Mouse (Mus musculus) erythroblast, embryonic 14.5 days (primary cell): ENCODE measurements at regions not wholly inside any gene's neighbourhood (a gene's known extent, or its start where the extent isn't known, plus 50 kb on each side); places are given as distances from the start of the nearest gene placed in this dataset.

Experiments used
- H3K27me3 ChIP-seq: 2 replicates; pipeline ENCODE4 v1.6.1; 2012; ENCODE audit warnings: inconsistent platforms; ENCODE audit not compliant: control insufficient read depth
- H3K36me3 ChIP-seq: 2 replicates; pipeline ENCODE4 v1.6.1; 2012; ENCODE audit warnings: mild to moderate bottlenecking, inconsistent platforms; ENCODE audit not compliant: control insufficient read depth
- H3K4me1 ChIP-seq: 2 replicates; pipeline ENCODE4 v1.6.1; 2012; ENCODE audit warnings: inconsistent platforms; ENCODE audit not compliant: control insufficient read depth
- H3K4me3 ChIP-seq: replicated peaks from 2 replicates; pipeline ENCODE3; 2012; ENCODE audit warnings: moderate library complexity, mild to moderate bottlenecking, inconsistent platforms
- H3K9me3 ChIP-seq: 2 replicates; pipeline ENCODE4 v1.6.1; 2012; ENCODE audit warnings: low read length, inconsistent platforms, mixed read lengths; ENCODE audit not compliant: control insufficient read depth
- GATA1 ChIP-seq: IDR thresholded peaks from 2 replicates; pipeline ENCODE4 v1.6.1; 2012; ENCODE audit warnings: low read length, inconsistent platforms, mixed read lengths
- TAL1 ChIP-seq: IDR thresholded peaks from 3 replicates; pipeline ENCODE4 v1.6.1; 2012; ENCODE audit warnings: low read length, inconsistent platforms, mixed read lengths

DNA sequence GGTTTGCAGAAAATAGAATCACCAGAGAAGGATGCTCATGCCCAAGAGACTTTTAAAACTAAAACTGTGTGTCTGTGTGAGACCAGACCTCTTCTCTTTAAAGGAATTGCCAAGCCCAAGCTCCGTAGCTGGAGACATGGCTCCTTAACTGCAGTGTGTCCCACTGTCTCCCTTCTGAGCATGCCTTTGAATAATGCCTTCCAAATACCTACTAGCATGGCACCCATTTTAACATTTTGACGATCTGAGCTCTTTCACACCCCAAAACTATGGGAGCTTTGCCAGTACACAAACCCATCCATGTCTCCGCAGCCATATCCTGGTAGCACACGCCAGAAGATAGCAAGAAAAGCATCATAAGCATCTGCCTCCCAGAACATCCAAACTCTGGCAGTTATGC lies 143.9 kb downstream of the Fam124b start:
- Histone ChIP-seq H3K4me1 (no peaks in the 10 kb centered on the region), H3K27me3 (no peaks in the 10 kb centered on the region), H3K4me3 (no peak overlapping the region), H3K36me3 (no peaks in the 10 kb centered on the region), H3K9me3 (no peaks in the 10 kb centered on the region)
- TF ChIP-seq TAL1 (no peak), GATA1 (no peak)

DNA sequence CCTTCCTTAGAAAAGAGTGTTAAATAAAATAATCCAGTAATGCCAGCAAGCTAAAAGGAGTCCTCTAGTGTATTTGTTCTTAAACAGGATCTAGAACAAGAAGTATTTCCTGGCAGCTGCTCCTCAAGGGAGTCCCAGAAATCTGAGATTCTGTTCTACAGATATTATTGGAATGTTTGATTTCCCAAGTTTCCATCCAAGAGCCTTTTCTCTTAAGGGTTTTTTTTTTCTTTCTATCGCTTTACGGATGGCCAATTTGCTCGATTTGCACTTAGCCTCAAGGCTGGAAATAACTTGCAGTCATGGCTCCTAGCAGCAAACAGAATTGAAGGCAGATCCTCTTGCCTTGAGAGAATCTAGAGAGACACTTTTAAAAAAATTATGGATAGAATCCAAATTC lies 144.3 kb downstream of the Fam124b start:
- Histone ChIP-seq H3K36me3 (no peaks in the 10 kb centered on the region), H3K4me3 (no peak overlapping the region), H3K4me1 (no peaks in the 10 kb centered on the region), H3K9me3 (no peaks in the 10 kb centered on the region), H3K27me3 (no peaks in the 10 kb centered on the region)
- TF ChIP-seq TAL1 = no peak
- TF ChIP-seq GATA1 = no peak

DNA sequence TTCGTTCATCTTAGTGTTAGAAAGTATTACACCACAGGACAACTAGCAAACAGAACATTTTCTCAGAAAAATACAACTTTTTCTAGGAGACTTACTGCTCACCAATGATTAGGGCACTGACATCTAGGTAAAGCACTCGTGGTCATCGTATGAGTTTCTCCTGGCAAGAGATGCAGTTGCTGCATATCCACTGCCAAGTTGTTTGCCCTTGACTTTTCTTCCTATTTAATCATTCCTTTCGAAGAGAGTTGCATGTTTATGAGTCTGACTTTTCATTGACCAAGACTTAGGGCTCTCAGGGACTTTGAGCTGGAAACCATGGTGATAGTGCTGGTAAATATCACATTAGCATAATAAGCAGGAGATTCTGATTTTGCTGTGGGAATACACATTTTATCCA lies 149.1 kb downstream of the Fam124b start:
- H3K4me1 ChIP-seq = no peaks in the 10 kb centered on the region
- TF ChIP-seq GATA1 = no peak
- TF ChIP-seq TAL1 = no peak
- H3K4me3 ChIP-seq = no peak overlapping the region
- no peaks in the 10 kb centered on the region for H3K36me3 ChIP-seq
- no peaks in the 10 kb centered on the region for H3K27me3 ChIP-seq
- H3K9me3 ChIP-seq = no peaks in the 10 kb centered on the region

DNA sequence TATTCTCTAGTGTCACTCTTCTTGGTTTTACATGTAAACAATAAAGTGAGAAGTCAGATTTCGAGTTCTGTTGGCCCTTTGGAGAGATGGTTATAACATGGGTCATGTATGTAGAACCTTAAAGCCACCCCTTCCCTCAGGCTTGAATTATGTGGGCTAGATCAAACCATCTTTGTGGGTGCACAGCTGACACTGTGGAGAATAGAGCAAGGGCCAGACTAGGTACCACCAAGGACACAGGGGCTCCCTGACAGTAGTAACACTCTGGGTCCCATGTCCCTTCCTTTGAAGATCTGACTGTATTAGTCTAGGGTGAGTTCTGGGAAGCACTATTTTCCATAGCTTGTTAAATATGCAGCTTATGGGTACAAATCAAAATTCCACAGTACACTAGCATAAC lies 156.2 kb downstream of the Fam124b start:
- no peaks in the 10 kb centered on the region for H3K9me3 ChIP-seq
- H3K4me3 ChIP-seq = no peak overlapping the region
- no peaks in the 10 kb centered on the region for H3K27me3 ChIP-seq
- no peak for TF ChIP-seq TAL1
- TF ChIP-seq GATA1 = no peak
- H3K4me1 ChIP-seq = no peaks in the 10 kb centered on the region
- no peaks in the 10 kb centered on the region for H3K36me3 ChIP-seq

- Histone ChIP-seq H3K4me1 (no peaks in the 10 kb centered on the region), H3K36me3 (no peaks in the 10 kb centered on the region), H3K27me3 (no peaks in the 10 kb centered on the region), H3K9me3 (no peaks in the 10 kb centered on the region), H3K4me3 (no peak overlapping the region)
- TF ChIP-seq GATA1 (no peak), TAL1 (no peak)
These were observed 156.6 kb downstream of the Fam124b start for GRCm38 (mm10) chr1:80061632-80062031.

DNA sequence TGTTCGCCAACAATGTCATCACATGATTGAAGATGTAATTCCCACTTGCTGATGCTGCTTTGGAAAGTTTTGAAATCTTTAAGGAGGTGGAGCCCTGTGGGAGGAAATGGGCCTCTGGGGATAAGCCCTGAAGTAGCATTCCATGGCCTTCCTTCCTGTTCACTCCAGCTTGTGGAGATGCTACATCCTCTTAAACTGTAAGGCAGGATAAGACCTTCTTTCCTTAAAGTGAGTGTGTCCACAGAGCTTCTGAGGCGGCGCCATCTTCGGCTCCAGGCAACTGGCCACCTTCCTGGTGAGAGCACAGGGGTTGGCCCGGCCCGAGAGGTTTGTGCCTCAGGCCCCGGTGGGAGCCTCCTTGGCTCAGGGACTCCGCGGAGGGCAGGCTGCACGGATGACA lies 173.1 kb downstream of the Fam124b start:
- Histone ChIP-seq H3K4me3 (no peak overlapping the region), H3K36me3 (no peaks in the 10 kb centered on the region), H3K9me3 (peaks cover 4% of the 10 kb centered on the region; the same call in 1 of the 2 replicates), H3K4me1 (peaks cover 11% of the 10 kb centered on the region), H3K27me3 (peaks cover 3% of the 10 kb centered on the region)
- TF ChIP-seq GATA1 = no peak
- TF ChIP-seq TAL1 = no peak

GRCm38 (mm10) chr1:80040409-80040808 lies 177.9 kb downstream of the Fam124b start:
- TF ChIP-seq TAL1 = no peak
- no peak for TF ChIP-seq GATA1
- Histone ChIP-seq H3K36me3 (no peaks in the 10 kb centered on the region), H3K4me3 (no peak overlapping the region), H3K27me3 (peaks cover 28% of the 10 kb centered on the region), H3K4me1 (peaks cover 18% of the 10 kb centered on the region), H3K9me3 (peaks cover 4% of the 10 kb centered on the region; the same call in 1 of the 2 replicates)

- Histone ChIP-seq H3K27me3 (peaks cover 28% of the 10 kb centered on the region), H3K36me3 (no peaks in the 10 kb centered on the region), H3K9me3 (no peaks in the 10 kb centered on the region), H3K4me3 (no peak overlapping the region), H3K4me1 (peaks cover 18% of the 10 kb centered on the region)
- TF ChIP-seq TAL1 (no peak), GATA1 (no peak)
These were observed 178.4 kb downstream of the Fam124b start for GRCm38 (mm10) chr1:80039891-80040290.

GRCm38 (mm10) chr1:80039161-80039560 lies 178.2 kb upstream of the Serpine2 start:
- no peaks in the 10 kb centered on the region for H3K36me3 ChIP-seq
- H3K4me3 ChIP-seq = no peak overlapping the region
- peaks cover 28% of the 10 kb centered on the region for H3K27me3 ChIP-seq
- H3K4me1 ChIP-seq = peaks cover 18% of the 10 kb centered on the region
- no peak for TF ChIP-seq GATA1
- TF ChIP-seq TAL1 = no peak
- H3K9me3 ChIP-seq = no peaks in the 10 kb centered on the region

- no peak for TF ChIP-seq TAL1
- no peak for TF ChIP-seq GATA1
- Histone ChIP-seq H3K27me3 (peaks cover 28% of the 10 kb centered on the region), H3K36me3 (no peaks in the 10 kb centered on the region), H3K9me3 (no peaks in the 10 kb centered on the region), H3K4me3 (no peak overlapping the region), H3K4me1 (peaks cover 27% of the 10 kb centered on the region)
These were observed 177.1 kb upstream of the Serpine2 start for GRCm38 (mm10) chr1:80038059-80038458.
